19 mouse cellular contexts compared by ENCODE assay signal in the genomic region with DNA sequence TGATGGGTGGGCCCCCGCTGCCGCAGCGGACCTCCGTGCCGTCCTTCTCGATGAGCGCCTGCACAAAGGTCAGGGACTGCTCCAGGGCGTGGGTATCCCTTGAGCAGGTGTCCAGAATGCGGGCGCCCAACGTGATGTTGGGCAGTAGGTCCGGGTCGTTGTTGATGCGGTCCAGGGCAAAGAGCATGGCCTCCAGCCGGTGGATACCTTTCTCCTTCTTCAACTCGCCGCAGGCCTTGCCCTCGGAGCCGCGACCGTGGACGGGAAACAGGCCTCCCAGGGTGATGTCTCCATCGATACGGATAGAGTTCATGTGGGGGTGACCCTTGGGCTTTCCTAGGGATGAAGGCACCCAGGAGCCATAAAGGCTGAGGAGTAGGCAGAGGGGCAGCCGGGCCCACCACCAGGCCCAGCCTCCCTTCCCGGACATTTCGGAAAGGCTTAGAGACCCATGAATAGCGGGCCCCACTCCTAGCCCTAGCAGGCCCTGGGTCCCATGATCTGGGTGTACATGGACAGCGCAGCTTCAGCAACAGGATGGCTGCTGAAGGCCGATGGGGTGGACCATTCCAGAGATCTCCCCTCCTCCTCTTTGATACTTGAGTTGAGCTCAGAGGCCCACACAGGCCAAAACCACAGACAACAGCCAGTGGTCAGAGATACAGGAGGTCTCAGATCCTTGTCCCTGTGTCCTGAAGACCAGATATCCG. TPM values are rescaled to one million over a fixed set of nuclear protein-coding genes. Genes with fewer than 3 reads are reported as not detected.
DNase-seq lines count a peak whose midpoint lies in the region; ATAC-seq and TF ChIP-seq lines count a peak whose summit lies in the region.
"Had no signal": no experiment of that assay in that cellular context is flagged by ENCODE, and none has a peak within 500 bp of the region (broad histone marks: within the 10 kb centered on the region; RNA-seq: fewer than 3 reads in every experiment).

No protein-coding gene starts in this region.

- no peak for TF ChIP-seq CTCF in testis, adult 2 months (IDR thresholded peaks at IDR 0.05; ENCODE audit: control insufficient read depth, insufficient read depth, insufficient replicate concordance, low read depth, low read length)
- TF ChIP-seq CTCF in olfactory bulb, adult 2 months (IDR thresholded peaks at IDR 0.05; ENCODE audit: insufficient read depth, low read depth, low read length), result no peak

- H3K4me1 ChIP-seq in testis, adult 2 months (ENCODE audit: control insufficient read depth, insufficient read depth, low read length), result peaks cover 10% of the 10 kb centered on the region
- H3K4me1 ChIP-seq in hindbrain, embryonic 13.5 days (replicated peaks), result peaks cover 77% of the 10 kb centered on the region
- peaks cover 86% of the 10 kb centered on the region for H3K4me1 ChIP-seq in olfactory bulb, adult 2 months (ENCODE audit: control insufficient read depth, insufficient read depth, low read length)

- no peak overlapping the region for H3K27ac ChIP-seq in testis, adult 2 months (ENCODE audit: control insufficient read depth, insufficient read depth, low read depth, low read length)
- peak overlapping the region; percentile 84; the same call in 1 of the 2 replicates for H3K27ac ChIP-seq in hindbrain, embryonic 13.5 days
- peak overlapping the region; percentile 34; the same call in 1 of the 2 replicates for H3K27ac ChIP-seq in olfactory bulb, adult 2 months (ENCODE audit: insufficient read depth, low read depth, low read length)
- H3K27ac ChIP-seq: liver, embryonic 12.5 days; lung, embryonic 15.5 days had no signal

- peak overlapping the region; percentile 1; the same call in 1 of the 2 replicates for H3K4me3 ChIP-seq in testis, adult 2 months (ENCODE audit: control insufficient read depth, low read depth, low read length)
- no peak overlapping the region for H3K4me3 ChIP-seq in hindbrain, embryonic 13.5 days
- H3K4me3 ChIP-seq in olfactory bulb, adult 2 months (ENCODE audit: insufficient read depth, low read depth, low read length), result no peak overlapping the region
- H3K4me3 ChIP-seq: heart, embryonic 12.5 days; liver, embryonic 12.5 days; lung, embryonic 15.5 days; myocyte had no signal

- no peak overlapping the region for H3K9ac ChIP-seq in hindbrain, embryonic 13.5 days
- H3K9ac ChIP-seq: heart, embryonic 12.5 days; liver, embryonic 12.5 days; lung, embryonic 15.5 days had no signal

- ATAC-seq in cerebellum, adult (ENCODE audit: insufficient number of reproducible peaks, low FRiP score, low TSS enrichment), result no peak
- no peak for ATAC-seq in hindbrain, embryonic 13.5 days (ENCODE audit: low FRiP score)
- ATAC-seq: liver, embryonic 12.5 days had no signal

- DNase-seq in cerebellum, adult 8-10 months, result peak; percentile 41
- no peak for DNase-seq in testis, postnatal 14 days (ENCODE audit: low spot score)
- DNase-seq in left cerebral cortex, adult 8-10 months (ENCODE audit: low spot score in 2 of 2), result no peak
- no peak for DNase-seq in kidney, adult 9 months
- DNase-seq: gastrocnemius, postnatal 36 days; heart, postnatal 36 days; kidney, adult 18-20 months; left cerebral cortex, postnatal 4 days; right cerebral cortex, postnatal 25 days; thymus, adult 18-20 months had no signal

- no peaks in the 10 kb centered on the region; the same call in 1 of the 2 replicates for H3K27me3 ChIP-seq in testis, adult 2 months (ENCODE audit: control insufficient read depth, insufficient read depth, low read length)
- H3K27me3 ChIP-seq in hindbrain, embryonic 13.5 days, result peaks cover 20% of the 10 kb centered on the region

- H3K36me3 ChIP-seq in testis, adult 2 months (ENCODE audit: control insufficient read depth, insufficient read depth, low read length), result no peaks in the 10 kb centered on the region
- H3K36me3 ChIP-seq in hindbrain, embryonic 13.5 days, result no peaks in the 10 kb centered on the region
- H3K36me3 ChIP-seq: heart, embryonic 12.5 days; liver, embryonic 12.5 days; lung, embryonic 15.5 days had no signal

- H3K4me2 ChIP-seq in hindbrain, embryonic 13.5 days, result no peak overlapping the region

- WGBS in hindbrain, embryonic 13.5 days, result 64% methylated on average over 31 of the region's 31 CpGs
- WGBS in olfactory bulb, adult 2 months, result 85% methylated on average over 31 of the region's 31 CpGs

- no peaks in the 10 kb centered on the region for H3K9me3 ChIP-seq in hindbrain, embryonic 13.5 days
- H3K9me3 ChIP-seq: heart, embryonic 12.5 days; liver, embryonic 12.5 days; lung, embryonic 15.5 days had no signal

- TF ChIP-seq POLR2A in testis, adult 2 months (IDR thresholded peaks at IDR 0.05; ENCODE audit: control insufficient read depth, low read depth, low read length), result no peak
- no peak for TF ChIP-seq POLR2A in olfactory bulb, adult 2 months (IDR thresholded peaks at IDR 0.05; ENCODE audit: insufficient read depth, low read depth, low read length)

RNA-seq across cellular contexts. Expression of a gene that starts 18.3 kb away (rescaled TPM):
- 0.70 and 0.81 TPM in 2 replicates for polyA plus RNA-seq in testis, adult 2 months (2012; rRNA removed)
- 4.8 and 5.2 TPM in 2 replicates for polyA plus RNA-seq in hindbrain, embryonic 13.5 days (2015; fragmentation: Nextera tagmentation; extraction: Ambion mirVana)
- not detected in 2 replicates for polyA plus RNA-seq in olfactory bulb, adult 2 months (2012; ENCODE audit: insufficient read depth, insufficient read length, low replicate concordance, missing spikeins)
- total RNA-seq in left cerebral cortex, adult 8-10 months (2022), result 10 to 100 TPM; 28.5 to 39.0 (median 32.3) TPM
- total RNA-seq: megakaryocyte progenitor cell, adult 5-6 weeks had no signal
- polyA plus RNA-seq: myocyte had no signal

RNA-seq across cellular contexts. Expression of a gene that starts 53.4 kb away (rescaled TPM):
- 64.3 and 68.4 TPM in 2 replicates for polyA plus RNA-seq in testis, adult 2 months (2012; rRNA removed)
- polyA plus RNA-seq in hindbrain, embryonic 13.5 days (2015; fragmentation: Nextera tagmentation; extraction: Ambion mirVana), result 113 and 126 TPM in 2 replicates
- not detected in 2 replicates for polyA plus RNA-seq in olfactory bulb, adult 2 months (2012; ENCODE audit: insufficient read depth, insufficient read length, low replicate concordance, missing spikeins)
- total RNA-seq in left cerebral cortex, adult 8-10 months (2022), result 10 to 100 TPM; 43.7 to 50.0 (median 47.5) TPM
